Mouse (Mus musculus) midbrain, embryonic 15.5 days (tissue): Measurements from ENCODE around the gene A730071L15Rik. TPM values are rescaled to one million over a fixed set of nuclear protein-coding genes. Genes with fewer than 3 reads are reported as not detected.

ENCODE experiments used
- ATAC-seq: fragments of 200-750 bp; cut with Nextera tagmentation; replicated peaks from 2 replicates; pipeline ENCODE4 v1.8.0; 2017; ENCODE audit warnings: moderate TSS enrichment
- H3K27ac ChIP-seq: fragments of 300-500 bp; sonication (generic); 2 replicates; pipeline ENCODE4 v1.5.1; 2015; ENCODE audit warnings: mild to moderate bottlenecking, inconsistent platforms
- H3K27me3 ChIP-seq: fragments of 300-500 bp; sonication (generic); replicated peaks from 2 replicates; pipeline ENCODE4 v1.6.1; 2015; ENCODE audit warnings: inconsistent platforms
- H3K36me3 ChIP-seq: fragments of 300-500 bp; sonication (generic); replicated peaks from 2 replicates; pipeline ENCODE4 v1.6.1; 2015; ENCODE audit warnings: inconsistent platforms
- H3K4me1 ChIP-seq: fragments of 300-500 bp; sonication (generic); 2 replicates; pipeline ENCODE4 v1.6.1; 2015; ENCODE audit warnings: inconsistent platforms
- H3K4me2 ChIP-seq: fragments of 300-500 bp; sonication (generic); 2 replicates; pipeline ENCODE4 v1.6.1; 2015; ENCODE audit warnings: inconsistent platforms, mild to moderate bottlenecking, moderate library complexity
- H3K4me3 ChIP-seq: fragments of 300-500 bp; sonication (generic); 2 replicates; pipeline ENCODE4 v1.5.1; 2015; ENCODE audit warnings: mild to moderate bottlenecking, inconsistent platforms
- H3K9ac ChIP-seq: fragments of 300-500 bp; sonication (generic); 2 replicates; pipeline ENCODE4 v1.6.1; 2015; ENCODE audit warnings: mild to moderate bottlenecking, inconsistent platforms
- H3K9me3 ChIP-seq: fragments of 300-500 bp; sonication (generic); 2 replicates; pipeline ENCODE4 v1.6.1; 2016; ENCODE audit warnings: inconsistent platforms
- WGBS: fragments of 180-500 bp; shearing (Covaris S2); methylation state at CpG from one replicate; pipeline ENCODE4 v1.1.7; 2015; ENCODE audit warnings: mixed read lengths; 5-methylcytosine and 5-hydroxymethylcytosine counted together
- polyA plus RNA-seq: library from polyadenylated mRNA; unstranded; fragments of >200 nt; fragmentation: Nextera tagmentation; extraction: Ambion mirVana; gene quantifications from 2 replicates; pipeline ENCODE4 v1.2.1, GENCODE M21; 2015

A730071L15Rik gene
- polyA plus RNA-seq, 1 experiment from 2014 or later: 0.48 TPM

GRCm38 (mm10) chr11:6224541-6225229 lies 24.9 kb downstream of the A730071L15Rik start:
- ATAC-seq: no peak
- Histone ChIP-seq H3K9ac (no peak overlapping the region), H3K4me1 (no peaks in the 10 kb centered on the region), H3K36me3 (no peaks in the 10 kb centered on the region), H3K4me2 (no peak overlapping the region), H3K4me3 (no peak overlapping the region), H3K9me3 (no peaks in the 10 kb centered on the region), H3K27me3 (no peaks in the 10 kb centered on the region), H3K27ac (no peak overlapping the region)
- 83% methylated on average over 14 of the region's 14 CpGs for WGBS

DNA sequence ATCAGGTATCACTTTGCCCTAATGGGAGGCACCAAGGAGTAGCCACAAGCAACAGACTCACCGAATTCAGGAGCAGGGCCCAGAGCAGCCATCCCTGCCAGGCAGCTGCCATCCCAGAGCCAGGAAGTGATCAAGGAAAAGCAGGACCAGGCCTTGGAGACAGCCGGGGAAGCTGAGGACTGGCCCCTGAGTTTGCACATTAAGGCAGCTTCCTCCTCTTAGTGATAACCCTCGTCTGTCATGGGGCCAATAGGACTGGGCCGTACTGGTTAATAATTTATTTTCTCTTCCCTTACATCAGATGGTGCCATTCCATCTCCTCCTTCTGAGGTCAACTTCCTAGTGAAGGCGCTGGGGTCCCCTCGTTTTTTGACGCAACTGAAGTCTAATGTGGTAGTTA lies 30.2 kb downstream of the A730071L15Rik start, which contains the start of gene Npc1l1:
Npc1l1 (minus strand) TSS at position 132 of the 400 bp plus-strand sequence.
- WGBS: 90% methylated on average over 7 of the region's 7 CpGs
- Histone ChIP-seq H3K36me3 (no peaks in the 10 kb centered on the region), H3K27me3 (no peaks in the 10 kb centered on the region), H3K9ac (no peak within 1 kb of the TSS), H3K9me3 (no peaks in the 10 kb centered on the region; the same call in 1 of the 2 replicates), H3K4me3 (no peak within 1 kb of the TSS), H3K4me1 (no peaks in the 10 kb centered on the region), H3K4me2 (no peak within 1 kb of the TSS), H3K27ac (no peak within 1 kb of the TSS)
- no peak for ATAC-seq

DNA sequence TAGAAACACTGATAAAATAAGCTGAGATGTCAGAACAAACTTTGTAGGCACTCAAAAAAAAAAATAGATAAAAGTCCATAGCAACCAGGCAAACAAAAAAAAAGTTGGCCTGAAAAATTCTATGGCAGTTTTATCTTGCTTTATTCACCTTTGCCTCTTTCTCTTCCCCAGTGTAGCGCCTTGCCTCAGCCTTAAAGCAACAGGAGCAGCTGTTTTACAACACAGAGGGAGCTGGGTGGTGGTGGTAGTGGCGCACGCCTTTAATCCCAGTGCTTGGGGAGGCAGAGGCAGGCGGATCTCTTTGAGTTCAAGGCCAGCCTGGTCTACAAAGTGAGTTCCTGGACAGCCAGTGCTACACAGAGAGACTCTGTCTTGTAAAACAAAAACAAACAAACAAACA lies 33.2 kb downstream of the A730071L15Rik start:
- no peak overlapping the region for H3K4me2 ChIP-seq
- no peaks in the 10 kb centered on the region; the same call in 1 of the 2 replicates for H3K9me3 ChIP-seq
- no peak overlapping the region for H3K4me3 ChIP-seq
- H3K9ac ChIP-seq: no peak overlapping the region
- no peaks in the 10 kb centered on the region for H3K27me3 ChIP-seq
- ATAC-seq: no peak
- no peaks in the 10 kb centered on the region for H3K36me3 ChIP-seq
- WGBS: 92% methylated on average over 4 of the region's 4 CpGs
- no peaks in the 10 kb centered on the region for H3K4me1 ChIP-seq
- no peak overlapping the region for H3K27ac ChIP-seq

GRCm38 (mm10) chr11:6244707-6245106 lies 44.9 kb downstream of the A730071L15Rik start:
- Histone ChIP-seq H3K4me3 (no peak overlapping the region), H3K9me3 (no peaks in the 10 kb centered on the region), H3K9ac (no peak overlapping the region), H3K36me3 (no peaks in the 10 kb centered on the region), H3K4me2 (no peak overlapping the region), H3K4me1 (no peaks in the 10 kb centered on the region), H3K27me3 (no peaks in the 10 kb centered on the region), H3K27ac (no peak overlapping the region)
- WGBS: 41% methylated on average over 19 of the region's 19 CpGs
- no peak for ATAC-seq

Other genes with a start within 250 kb of the A730071L15Rik start
- gene Gck, start 249.9 kb upstream of the A730071L15Rik start, polyA plus RNA-seq: 10.0 and 11.2 TPM in 2 replicates
- 96.8 and 104 TPM in 2 replicates for gene Ykt6, start 244.3 kb upstream of the A730071L15Rik start, polyA plus RNA-seq
- gene Camk2b, start 133.7 kb upstream of the A730071L15Rik start, polyA plus RNA-seq: 134 and 147 TPM in 2 replicates
- 73.8 and 77.2 TPM in 2 replicates for gene Nudcd3, start 386 bp downstream of the A730071L15Rik start, polyA plus RNA-seq
- 0.06 and 0.08 TPM in 2 replicates for gene Npc1l1, start 30.1 kb downstream of the A730071L15Rik start, polyA plus RNA-seq
- gene Ddx56, start 67.7 kb downstream of the A730071L15Rik start, polyA plus RNA-seq: 71.4 and 72.2 TPM in 2 replicates
- 123 and 128 TPM in 2 replicates for gene Tmed4, start 74.8 kb downstream of the A730071L15Rik start, polyA plus RNA-seq
- gene Ogdh, start 91.6 kb downstream of the A730071L15Rik start, polyA plus RNA-seq: 118 and 126 TPM in 2 replicates
- gene Zmiz2, start 189.0 kb downstream of the A730071L15Rik start, polyA plus RNA-seq: 39.0 and 41.0 TPM in 2 replicates
- 3,416 and 3,418 TPM in 2 replicates for gene Ppia, start 215.4 kb downstream of the A730071L15Rik start, polyA plus RNA-seq
- 250 and 290 TPM in 2 replicates for gene H2afv, start 244.4 kb downstream of the A730071L15Rik start, polyA plus RNA-seq